Mouse (Mus musculus) hindbrain, embryonic 14.5 days (tissue): ENCODE results near the gene Anxa1. TPM values are rescaled to one million over a fixed set of nuclear protein-coding genes. Genes with fewer than 3 reads are reported as not detected.

ENCODE experiments used
- ATAC-seq: fragments of 200-750 bp; cut with Nextera tagmentation; 2 replicates; pipeline ENCODE4 v1.8.0; 2017; ENCODE audit warnings: moderate number of reproducible peaks, mild to moderate bottlenecking, moderate TSS enrichment, moderate library complexity; ENCODE audit not compliant: low FRiP score
- DNase-seq: peaks from one replicate; pipeline ENCODE4 v3.0.0-alpha.2; 2015; ENCODE audit warnings: low spot score
- H3K27ac ChIP-seq: fragments of 300-500 bp; sonication (generic); 2 replicates; pipeline ENCODE4 v1.5.1; 2014; ENCODE audit warnings: mild to moderate bottlenecking, moderate library complexity
- H3K27me3 ChIP-seq: fragments of 300-500 bp; sonication (generic); 2 replicates; pipeline ENCODE4 v1.6.1; 2014; ENCODE audit warnings: mild to moderate bottlenecking, low read length, mixed read lengths; ENCODE audit not compliant: control insufficient read depth, insufficient read depth
- H3K36me3 ChIP-seq: fragments of 300-500 bp; sonication (generic); replicated peaks from 2 replicates; pipeline ENCODE4 v1.6.1; 2014; ENCODE audit not compliant: control insufficient read depth, insufficient read depth
- H3K4me1 ChIP-seq: fragments of 300-500 bp; sonication (generic); replicated peaks from 2 replicates; pipeline ENCODE4 v1.6.1; 2014; ENCODE audit warnings: antibody characterized with exemption, low read length, mixed read lengths; ENCODE audit not compliant: control insufficient read depth, insufficient read depth
- H3K4me2 ChIP-seq: fragments of 300-500 bp; sonication (generic); replicated peaks from 2 replicates; pipeline ENCODE4 v1.6.1; 2014; ENCODE audit warnings: mild to moderate bottlenecking, moderate library complexity
- H3K4me3 ChIP-seq: fragments of 300-500 bp; sonication (generic); replicated peaks from 2 replicates; pipeline ENCODE4 v1.5.1; 2014; ENCODE audit warnings: mild to moderate bottlenecking, low read length
- H3K9ac ChIP-seq: fragments of 300-500 bp; sonication (generic); 2 replicates; pipeline ENCODE4 v1.6.1; 2014
- H3K9me3 ChIP-seq: fragments of 300-500 bp; sonication (generic); 2 replicates; pipeline ENCODE4 v1.6.1; 2016; ENCODE audit warnings: low read length; ENCODE audit not compliant: control insufficient read depth
- WGBS: fragments of 180-500 bp; shearing (Covaris S2); extraction: QIAGEN DNeasy Blood & Tissue Kit; methylation state at CpG from one replicate; pipeline ENCODE4 v1.1.7; 2014; 5-methylcytosine and 5-hydroxymethylcytosine counted together
- polyA plus RNA-seq: library from polyadenylated mRNA; unstranded; fragments of >200 nt; fragmentation: Nextera tagmentation; extraction: Ambion mirVana; gene quantifications from 2 replicates; pipeline ENCODE4 v1.2.1, GENCODE M21; 2014

Gene Anxa1
- polyA plus RNA-seq, 1 experiment from 2014 or later, result 9.4 TPM

DNA sequence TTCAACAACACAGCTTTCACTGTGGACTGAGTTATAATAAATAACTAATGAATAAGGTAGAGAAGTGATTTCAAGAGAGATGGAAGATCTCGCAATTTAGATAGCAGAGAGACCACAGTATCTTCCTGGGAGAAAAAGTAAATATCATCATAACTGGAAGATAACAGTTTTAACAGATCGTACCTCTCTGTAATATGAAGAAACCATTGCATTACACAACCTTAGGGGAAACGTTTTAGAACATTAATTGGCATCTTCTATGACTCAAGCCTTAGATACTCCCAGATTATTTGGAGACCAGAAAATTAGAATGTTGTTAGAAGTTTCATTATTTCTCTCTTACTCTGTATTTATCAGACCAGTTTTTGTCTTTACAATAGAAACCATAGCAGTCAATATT is 13.0 kb upstream of the Anxa1 start:
- 90% methylated on average over 3 of the region's 3 CpGs for WGBS
- Histone ChIP-seq H3K4me1 (no peaks in the 10 kb centered on the region), H3K4me2 (no peak overlapping the region), H3K36me3 (no peaks in the 10 kb centered on the region), H3K4me3 (no peak overlapping the region), H3K27me3 (no peaks in the 10 kb centered on the region), H3K9me3 (no peaks in the 10 kb centered on the region), H3K9ac (no peak overlapping the region), H3K27ac (no peak overlapping the region)
- ATAC-seq (no peak), DNase-seq (no peak)

- H3K9me3 ChIP-seq, result no peaks in the 10 kb centered on the region
- DNase-seq (no peak), ATAC-seq (no peak)
- no peak overlapping the region for H3K9ac ChIP-seq
- H3K4me3 ChIP-seq, result no peak overlapping the region
- WGBS, result 91% methylated on average over 1 of the region's 1 CpGs
- no peaks in the 10 kb centered on the region for H3K27me3 ChIP-seq
- no peaks in the 10 kb centered on the region for H3K36me3 ChIP-seq
- H3K4me2 ChIP-seq, result no peak overlapping the region
- no peak overlapping the region for H3K27ac ChIP-seq
- H3K4me1 ChIP-seq, result no peaks in the 10 kb centered on the region
Measured at GRCm38 (mm10) chr19:20403219-20403618, 12.5 kb upstream of the Anxa1 start.

GRCm38 (mm10) chr19:20402516-20403200 is 11.9 kb upstream of the Anxa1 start:
- 61% methylated on average over 5 of the region's 5 CpGs for WGBS
- DNase-seq (no peak), ATAC-seq (no peak)
- Histone ChIP-seq H3K27me3 (no peaks in the 10 kb centered on the region), H3K27ac (no peak overlapping the region), H3K4me3 (no peak overlapping the region), H3K4me1 (no peaks in the 10 kb centered on the region), H3K36me3 (no peaks in the 10 kb centered on the region), H3K9ac (no peak overlapping the region), H3K9me3 (no peaks in the 10 kb centered on the region), H3K4me2 (no peak overlapping the region)

- Histone ChIP-seq H3K4me1 (no peaks in the 10 kb centered on the region), H3K9ac (no peak overlapping the region), H3K36me3 (no peaks in the 10 kb centered on the region), H3K4me3 (no peak overlapping the region), H3K27ac (no peak overlapping the region), H3K27me3 (no peaks in the 10 kb centered on the region), H3K9me3 (no peaks in the 10 kb centered on the region), H3K4me2 (no peak overlapping the region)
- WGBS, result 77% methylated on average over 3 of the region's 3 CpGs
- no peak for ATAC-seq
- DNase-seq, result no peak
Measured at GRCm38 (mm10) chr19:20401961-20402360, 11.2 kb upstream of the Anxa1 start.

GRCm38 (mm10) chr19:20399187-20399586 is 8.4 kb upstream of the Anxa1 start:
- H3K36me3 ChIP-seq, result no peaks in the 10 kb centered on the region
- WGBS, result 90% methylated on average over 4 of the region's 4 CpGs
- ATAC-seq, result no peak

DNA sequence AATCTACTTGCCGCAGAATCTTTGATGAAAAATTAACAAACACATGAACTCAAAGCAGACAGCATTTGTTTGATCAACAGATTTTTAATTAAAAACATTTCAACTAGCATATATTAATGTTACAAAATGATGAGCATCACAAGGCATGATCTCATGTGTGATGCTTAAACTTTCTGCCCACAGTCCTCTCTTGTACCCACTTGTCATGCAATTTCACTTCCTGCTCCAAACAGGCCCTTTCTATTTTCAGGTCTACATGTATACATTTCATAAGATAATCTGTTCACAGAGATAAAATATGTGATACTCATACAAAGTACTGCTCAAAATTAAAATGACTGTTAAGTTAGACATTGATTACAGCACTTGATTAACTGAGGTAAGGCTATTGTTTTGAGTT is 6.3 kb upstream of the Anxa1 start:
- no peaks in the 10 kb centered on the region for H3K4me1 ChIP-seq

More at GRCm38 (mm10) chr19:20399187-20399586, 8.4 kb upstream of the Anxa1 start:
- Histone ChIP-seq H3K9me3 (no peaks in the 10 kb centered on the region), H3K27me3 (no peaks in the 10 kb centered on the region), H3K4me3 (no peak overlapping the region), H3K4me2 (no peak overlapping the region), H3K4me1 (no peaks in the 10 kb centered on the region), H3K9ac (no peak overlapping the region), H3K27ac (no peak overlapping the region)
- DNase-seq, result no peak

DNA sequence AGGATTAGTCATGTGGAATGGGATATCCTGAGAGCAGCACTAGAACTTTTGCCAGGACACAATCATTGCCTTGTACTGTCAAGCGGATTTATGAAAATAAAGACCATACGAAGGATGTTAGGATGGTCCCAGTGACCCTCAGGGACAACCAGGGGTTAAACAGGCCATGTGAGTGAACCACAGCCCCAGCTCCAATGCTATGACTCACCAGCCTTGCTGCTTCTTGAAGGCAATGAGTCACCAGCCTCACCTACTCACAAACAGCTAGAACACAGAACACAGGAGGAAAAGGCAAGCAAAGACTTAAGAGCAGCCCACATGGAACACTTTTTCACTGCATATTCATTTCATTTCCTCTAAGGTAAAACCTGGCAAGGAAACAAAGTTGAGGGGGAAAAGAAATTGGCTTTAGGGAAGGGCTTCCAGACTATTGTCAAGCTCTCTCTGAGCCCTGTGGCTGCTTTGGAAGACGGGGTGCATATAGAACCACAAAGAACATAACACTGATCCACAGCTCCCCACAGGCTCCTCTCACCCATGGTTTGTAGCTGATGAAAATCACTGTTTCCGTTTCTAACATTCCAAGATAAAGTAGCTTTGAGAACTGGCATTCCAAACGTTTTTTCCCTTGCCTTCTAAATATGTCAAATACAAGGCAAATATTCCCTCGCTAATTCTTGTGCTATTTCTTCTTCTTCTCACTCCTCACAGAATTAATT is 3.0 kb upstream of the Anxa1 start:
- 79% methylated on average over 6 of the region's 6 CpGs for WGBS

More for the DNA sequence above, 6.3 kb upstream of the Anxa1 start:
- no peaks in the 10 kb centered on the region for H3K27me3 ChIP-seq
- no peaks in the 10 kb centered on the region for H3K9me3 ChIP-seq
- 96% methylated on average over 1 of the region's 1 CpGs for WGBS
- no peaks in the 10 kb centered on the region for H3K36me3 ChIP-seq
- ATAC-seq, result no peak
- no peak for DNase-seq
- no peak overlapping the region for H3K9ac ChIP-seq
- no peak overlapping the region for H3K4me3 ChIP-seq
- H3K27ac ChIP-seq, result no peak overlapping the region
- no peak overlapping the region for H3K4me2 ChIP-seq

GRCm38 (mm10) chr19:20389723-20390122 is 1.0 kb downstream of the Anxa1 start:
- no peaks in the 10 kb centered on the region for H3K36me3 ChIP-seq
- no peaks in the 10 kb centered on the region for H3K9me3 ChIP-seq
- DNase-seq (no peak), ATAC-seq (no peak)
- H3K4me3 ChIP-seq, result no peak overlapping the region
- WGBS, result 88% methylated on average over 7 of the region's 7 CpGs
- no peak overlapping the region for H3K27ac ChIP-seq
- H3K9ac ChIP-seq, result no peak overlapping the region
- no peaks in the 10 kb centered on the region for H3K4me1 ChIP-seq
- no peak overlapping the region for H3K4me2 ChIP-seq
- no peaks in the 10 kb centered on the region for H3K27me3 ChIP-seq

More for the DNA sequence above, 3.0 kb upstream of the Anxa1 start:
- H3K27me3 ChIP-seq, result no peaks in the 10 kb centered on the region
- no peak overlapping the region for H3K4me2 ChIP-seq
- no peaks in the 10 kb centered on the region for H3K9me3 ChIP-seq
- no peaks in the 10 kb centered on the region for H3K36me3 ChIP-seq
- no peak for DNase-seq
- H3K27ac ChIP-seq, result no peak overlapping the region
- ATAC-seq, result no peak
- H3K4me3 ChIP-seq, result no peak overlapping the region
- H3K9ac ChIP-seq, result no peak overlapping the region
- no peaks in the 10 kb centered on the region for H3K4me1 ChIP-seq

- H3K27ac ChIP-seq, result no peak overlapping the region
- H3K27me3 ChIP-seq, result no peaks in the 10 kb centered on the region
- ATAC-seq, result no peak
- H3K36me3 ChIP-seq, result no peaks in the 10 kb centered on the region
- H3K9ac ChIP-seq, result no peak overlapping the region
- 89% methylated on average over 6 of the region's 6 CpGs for WGBS
- no peak overlapping the region for H3K4me2 ChIP-seq
- no peaks in the 10 kb centered on the region for H3K4me1 ChIP-seq
- no peak overlapping the region for H3K4me3 ChIP-seq
- no peak for DNase-seq
- H3K9me3 ChIP-seq, result no peaks in the 10 kb centered on the region
Measured at GRCm38 (mm10) chr19:20389245-20389644, 1.5 kb downstream of the Anxa1 start.
